Mouse (Mus musculus): ENCODE measurements around the gene Sdhaf2.

DNA sequence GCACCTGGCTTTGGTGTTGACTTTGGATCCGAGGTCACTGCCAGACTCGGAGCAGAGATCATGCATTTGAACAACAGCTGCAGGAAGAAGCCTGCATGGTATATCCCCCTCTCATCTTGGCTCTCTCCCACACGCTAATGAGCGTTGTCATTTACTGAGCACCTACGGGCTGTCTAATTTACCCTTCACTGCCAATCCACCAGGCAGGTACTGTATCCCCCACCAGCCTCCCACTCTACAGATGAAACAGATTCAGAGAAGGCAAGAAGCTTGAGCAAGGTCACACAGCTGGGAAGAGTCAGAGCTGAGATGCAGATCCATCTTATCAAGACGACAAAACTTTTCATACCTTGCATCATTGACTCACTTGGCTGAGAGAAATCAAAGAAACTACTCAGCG is 64.4 kb downstream of the Sdhaf2 start:
- no peak for TF ChIP-seq CTCF (IDR thresholded peaks at IDR 0.05; ENCODE audit: borderline replicate concordance, control insufficient read depth, extremely low read depth, insufficient read depth, low read length, poor library complexity)
- TF ChIP-seq POLR2A (IDR thresholded peaks at IDR 0.05; ENCODE audit: control insufficient read depth, extremely low read depth, insufficient read depth, low read length, poor library complexity), result no peak

Data from thymus, adult 2 months (tissue).